Mouse (Mus musculus): ENCODE results near the gene Adamtsl1.

The Adamtsl1 gene

DNA sequence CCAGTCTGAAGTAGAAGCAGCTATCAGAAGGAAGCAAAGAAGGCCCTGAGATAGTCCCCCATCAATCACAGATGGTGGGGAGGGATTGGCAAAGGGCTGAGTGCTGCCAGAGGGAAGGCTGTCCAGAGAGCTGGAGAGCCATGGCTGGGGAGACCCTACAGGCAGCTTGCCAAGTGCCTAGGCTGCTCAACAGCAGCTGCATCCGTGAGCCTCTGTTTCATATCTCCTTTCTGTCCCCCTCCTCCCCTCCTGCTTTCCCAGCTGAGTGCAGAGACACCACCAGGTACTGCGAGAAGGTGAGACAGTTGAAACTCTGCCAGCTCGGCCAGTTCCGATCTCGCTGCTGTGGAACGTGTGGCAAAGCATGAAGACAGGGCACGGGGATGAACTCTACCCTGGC, 911.6 kb downstream of the Adamtsl1 start:
- DNase-seq = no peak

DNA sequence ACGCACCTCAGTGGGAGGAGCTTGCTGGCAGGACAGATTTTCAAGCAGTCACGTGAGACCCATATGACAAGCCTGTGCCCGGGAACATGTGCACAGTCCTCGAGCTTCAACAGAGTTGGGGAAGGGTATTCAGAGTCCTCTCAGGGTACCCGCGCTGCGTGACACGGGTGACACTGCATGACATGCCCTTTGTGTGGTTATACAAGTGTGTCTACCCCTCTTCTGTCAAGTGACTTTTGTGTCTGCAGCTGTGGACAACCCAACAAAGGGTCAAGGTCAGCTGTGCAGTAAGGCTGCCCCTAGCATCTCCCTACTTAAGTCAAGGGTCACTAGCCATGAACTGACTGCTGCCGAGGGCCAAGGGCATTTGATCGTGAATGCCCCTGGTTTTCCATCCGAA, 912.6 kb downstream of the Adamtsl1 start:
- no peak for DNase-seq

DNA sequence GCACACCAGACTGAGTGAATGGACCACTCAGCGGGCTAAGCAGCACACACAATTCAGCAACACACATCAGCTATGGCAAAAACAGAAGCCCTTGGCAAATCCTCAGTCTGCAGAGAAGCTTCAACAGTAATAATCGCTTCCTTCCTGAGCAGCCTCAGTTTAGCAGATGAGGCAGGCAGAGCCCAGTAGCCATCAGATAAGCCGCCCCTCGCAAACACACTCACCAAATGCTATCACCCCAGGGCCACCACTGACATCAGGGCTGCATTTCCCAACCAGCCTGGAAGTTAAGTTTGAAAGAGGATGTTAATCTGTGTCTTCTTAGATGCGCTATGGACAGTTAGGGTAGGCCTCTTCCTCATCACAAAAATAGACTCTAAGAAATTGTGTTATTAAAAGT, 913.3 kb downstream of the Adamtsl1 start:
- DNase-seq = no peak

DNA sequence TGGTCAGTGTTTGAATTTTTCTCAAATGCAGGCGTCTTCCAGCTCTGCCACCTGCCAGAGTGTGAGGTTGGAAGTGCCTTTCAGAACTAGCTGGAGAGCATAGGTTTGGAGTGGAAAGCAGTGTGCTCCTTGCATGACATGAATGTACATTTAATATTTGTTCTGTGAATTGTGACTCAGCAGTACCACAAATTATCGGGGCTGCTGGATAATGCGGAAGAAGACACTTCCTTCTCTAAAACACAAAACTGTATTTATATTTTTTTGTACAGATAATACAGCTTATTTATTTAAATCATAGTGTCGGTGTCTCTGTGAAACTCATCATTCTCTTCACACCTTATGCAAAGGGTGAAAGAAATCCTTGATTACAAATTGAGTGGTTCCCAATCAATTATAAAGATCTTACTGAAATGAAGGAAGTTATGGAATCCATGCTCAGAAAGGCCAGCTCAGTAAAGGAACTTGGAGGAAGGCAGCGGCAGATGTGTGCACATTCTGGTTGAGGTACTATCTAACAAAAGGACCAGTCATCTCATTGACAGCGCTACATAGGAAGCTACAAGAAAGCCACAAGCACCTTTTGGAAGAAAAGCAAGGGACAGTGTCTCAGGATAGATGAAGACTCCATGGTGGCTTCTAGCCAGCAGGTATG, 914.2 kb downstream of the Adamtsl1 start:
- no peak for DNase-seq

DNA sequence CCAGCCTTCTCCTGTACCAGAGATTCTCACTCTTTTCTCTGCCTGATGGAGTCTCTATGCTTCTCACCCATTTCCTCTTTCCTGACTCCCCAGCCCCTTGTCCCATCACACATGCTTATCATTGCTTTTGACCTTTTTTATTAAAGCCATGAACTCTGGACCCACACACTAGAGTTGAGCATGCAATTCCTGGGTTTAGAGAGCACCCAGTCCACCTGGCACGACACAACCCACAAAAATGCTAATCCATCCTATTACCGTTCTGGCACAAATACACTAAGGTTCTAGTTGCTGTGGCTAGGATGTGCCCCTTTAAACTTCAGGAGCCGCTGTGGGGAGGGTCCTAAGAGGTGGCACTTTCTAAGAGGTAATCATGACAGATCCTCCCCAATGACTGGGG, 921.7 kb downstream of the Adamtsl1 start:
- DNase-seq = no peak

DNA sequence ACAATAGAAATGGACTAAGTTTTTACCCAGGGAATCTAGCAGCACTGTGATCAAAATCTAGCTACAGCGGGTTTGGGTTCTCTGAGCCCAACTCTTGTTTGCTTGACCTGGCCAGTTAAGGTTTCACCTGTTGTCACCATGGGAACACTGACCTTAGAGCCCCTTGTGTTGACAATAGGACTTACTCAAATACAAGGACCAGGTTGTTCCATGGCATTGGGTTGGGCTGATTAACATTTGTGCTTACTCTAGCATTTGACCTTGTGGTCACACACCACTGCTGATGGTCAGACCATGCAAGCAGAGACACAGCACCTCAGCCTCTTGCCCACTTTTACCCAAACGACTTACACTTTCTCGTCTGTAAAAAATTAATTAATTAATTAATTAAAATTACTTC, 922.4 kb downstream of the Adamtsl1 start:
- no peak for DNase-seq

DNA sequence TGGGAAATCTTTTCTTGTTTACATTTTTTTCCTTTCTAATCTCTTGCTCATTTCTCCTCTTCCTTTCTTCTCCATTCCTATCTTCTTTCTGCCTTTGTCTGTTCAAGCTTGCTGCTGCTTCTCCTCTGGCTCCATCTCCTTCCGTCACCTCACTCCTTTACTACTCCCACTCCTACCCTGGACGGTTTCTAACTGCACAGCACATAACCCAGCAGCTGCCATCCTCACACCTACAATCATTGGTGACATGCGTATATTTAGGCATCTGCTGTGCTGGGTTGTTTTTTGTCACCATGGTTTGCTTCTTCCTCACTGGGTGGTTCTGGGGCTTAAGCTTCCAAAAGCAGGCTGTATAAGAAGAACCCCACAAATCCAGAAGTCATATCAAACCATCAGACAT, 936.5 kb downstream of the Adamtsl1 start:
- no peak for DNase-seq

DNA sequence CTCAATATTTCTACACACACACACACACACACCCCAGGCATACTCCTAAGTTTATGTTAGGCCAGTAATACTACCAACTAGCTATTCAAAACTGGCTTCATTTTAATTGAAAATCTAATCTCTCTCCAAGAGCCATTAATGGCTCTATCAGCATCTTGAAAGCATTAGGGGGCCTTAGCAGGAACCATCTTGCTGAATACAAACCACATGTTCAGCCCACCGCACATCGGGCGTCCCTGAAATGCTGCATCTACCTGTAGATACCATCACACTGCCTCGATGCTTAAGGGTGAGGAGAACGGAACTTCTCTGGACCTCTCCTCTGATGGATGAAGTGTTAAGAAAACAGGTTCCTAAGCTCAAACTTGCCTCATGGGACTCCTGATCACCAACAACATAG, 950.8 kb downstream of the Adamtsl1 start:
- no peak for DNase-seq
